Mouse (Mus musculus) CH12.LX (cell line): Measurements from ENCODE around the gene Fam89b. TPM values are rescaled to one million over a fixed set of nuclear protein-coding genes. Genes with fewer than 3 reads are reported as not detected.

Experiments used
- DNase-seq: peaks from one replicate; pipeline ENCODE4 v3.0.0-alpha.2; 2013; ENCODE audit errors: extremely low read depth
- H3K27ac ChIP-seq: 2 replicates; pipeline ENCODE4 v1.5.1; 2012; ENCODE audit warnings: low read depth, mild to moderate bottlenecking, control low read depth, moderate library complexity; ENCODE audit not compliant: insufficient read depth
- H3K27me3 ChIP-seq: replicated peaks from 2 replicates; pipeline ENCODE3; 2012; ENCODE audit warnings: inconsistent platforms
- H3K36me3 ChIP-seq, 2 experiments: replicated peaks in 1 of 2; 2 replicates each; pipeline versions ENCODE3 to v1.6.1; 2012; ENCODE audit warnings: inconsistent platforms in 1 of 2, low read length in 1 of 2, mild to moderate bottlenecking in 1 of 2, mixed read lengths in 1 of 2, moderate library complexity in 1 of 2; ENCODE audit not compliant: control insufficient read depth in 1 of 2, insufficient read depth in 1 of 2
- H3K4me1 ChIP-seq, 2 experiments: 2 replicates each; pipeline ENCODE4 v1.6.1; 2012; ENCODE audit warnings: inconsistent platforms in 1 of 2, moderate library complexity in 1 of 2; ENCODE audit not compliant: insufficient read depth in 2 of 2, control insufficient read depth in 1 of 2
- H3K4me2 ChIP-seq: 2 replicates; pipeline ENCODE4 v1.6.1; 2012; ENCODE audit warnings: low read depth, mild to moderate bottlenecking, control low read depth; ENCODE audit not compliant: poor library complexity, insufficient read depth, severe bottlenecking
- H3K4me3 ChIP-seq, 3 experiments: fragments of 150-350 bp in 1 of 3; sonication (generic) in 1 of 3; replicated peaks in 1 of 3; 2 replicates each; pipeline versions ENCODE3 to v1.5.1; 2011 to 2012; ENCODE audit warnings: low read depth in 2 of 3, low read length in 2 of 3, mild to moderate bottlenecking in 2 of 3, moderate library complexity in 2 of 3, control low read depth in 1 of 3, improper control_type of control experiment in 1 of 3, inconsistent platforms in 1 of 3, mixed read lengths in 1 of 3; ENCODE audit not compliant: poor library complexity in 1 of 3
- H3K79me2 ChIP-seq: replicated peaks from 2 replicates; pipeline ENCODE4 v1.6.1; 2012; ENCODE audit warnings: mild to moderate bottlenecking, moderate library complexity; ENCODE audit not compliant: control insufficient read depth, poor library complexity, insufficient read depth, severe bottlenecking; ENCODE audit errors: extremely low read depth
- H3K9ac ChIP-seq: 2 replicates; pipeline ENCODE4 v1.6.1; 2012; ENCODE audit warnings: low read depth, mild to moderate bottlenecking, control low read depth, moderate library complexity; ENCODE audit not compliant: insufficient read depth
- H3K9me3 ChIP-seq: replicated peaks from 2 replicates; pipeline ENCODE3; 2012; ENCODE audit warnings: low read length, inconsistent platforms, mixed read lengths
- BHLHE40 ChIP-seq: IDR thresholded peaks from 2 replicates; pipeline ENCODE4 v1.6.1; 2011; ENCODE audit warnings: mild to moderate bottlenecking, low read depth, low read length, improper control_type of control experiment
- CHD1 ChIP-seq: IDR thresholded peaks from 2 replicates; pipeline ENCODE4 v1.6.1; 2012; ENCODE audit warnings: low read depth, low read length, improper control_type of control experiment, inconsistent platforms
- CHD2 ChIP-seq: IDR thresholded peaks from 2 replicates; pipeline ENCODE4 v1.6.1; 2011; ENCODE audit warnings: low read length, improper control_type of control experiment
- CTCF ChIP-seq, 2 experiments: IDR thresholded peaks in 1 of 2; conservative IDR thresholded peaks in 1 of 2; 2 replicates each; pipeline ENCODE4 v1.5.1; 2011 to 2012; ENCODE audit warnings: low read depth in 2 of 2, low read length in 2 of 2, improper control_type of control experiment in 1 of 2, inconsistent platforms in 1 of 2, mild to moderate bottlenecking in 1 of 2, moderate library complexity in 1 of 2
- E2F4 ChIP-seq: IDR thresholded peaks from 2 replicates; pipeline ENCODE4 v1.6.1; 2011; ENCODE audit warnings: low read depth, low read length, improper control_type of control experiment; ENCODE audit not compliant: insufficient replicate concordance
- EP300 ChIP-seq: IDR thresholded peaks from 2 replicates; pipeline ENCODE4 v1.6.1; 2011; ENCODE audit warnings: low read length, improper control_type of control experiment
- HCFC1 ChIP-seq: IDR thresholded peaks from 2 replicates; pipeline ENCODE4 v1.6.1; 2012; ENCODE audit warnings: low read depth, mild to moderate bottlenecking, inconsistent platforms, low read length, improper control_type of control experiment
- IRF4 ChIP-seq: IDR thresholded peaks from 2 replicates; pipeline ENCODE4 v1.6.1; 2014; ENCODE audit warnings: low read depth, mild to moderate bottlenecking, inconsistent platforms, low read length, improper control_type of control experiment
- JUN ChIP-seq: IDR thresholded peaks from 2 replicates; pipeline ENCODE4 v1.6.1; 2011; ENCODE audit warnings: low read depth, mild to moderate bottlenecking, low read length, improper control_type of control experiment, moderate library complexity; ENCODE audit not compliant: insufficient read depth
- JUND ChIP-seq: conservative IDR thresholded peaks from 2 replicates; pipeline ENCODE4 v1.6.1; 2011; ENCODE audit warnings: low read depth, low read length, improper control_type of control experiment
- MAFK ChIP-seq: IDR thresholded peaks from 2 replicates; pipeline ENCODE4 v1.6.1; 2011; ENCODE audit warnings: low read length, improper control_type of control experiment; ENCODE audit not compliant: insufficient replicate concordance
- MAX ChIP-seq: IDR thresholded peaks from 2 replicates; pipeline ENCODE4 v1.6.1; 2011; ENCODE audit warnings: low read length, improper control_type of control experiment
- MAZ ChIP-seq: IDR thresholded peaks from 2 replicates; pipeline ENCODE4 v1.6.1; 2012; ENCODE audit warnings: low read depth, mild to moderate bottlenecking, inconsistent platforms, low read length, improper control_type of control experiment, moderate library complexity
- MEF2A ChIP-seq: IDR thresholded peaks from 2 replicates; pipeline ENCODE4 v1.6.1; 2014; ENCODE audit warnings: low read depth, mild to moderate bottlenecking, inconsistent platforms, low read length, improper control_type of control experiment, borderline replicate concordance
- MXI1 ChIP-seq: IDR thresholded peaks from 2 replicates; pipeline ENCODE4 v1.6.1; 2011; ENCODE audit warnings: mild to moderate bottlenecking, low read depth, low read length, improper control_type of control experiment
- NELFE ChIP-seq: IDR thresholded peaks from 2 replicates; pipeline ENCODE4 v1.6.1; 2011; ENCODE audit warnings: low read depth, low read length, improper control_type of control experiment
- NRF1 ChIP-seq: IDR thresholded peaks from 2 replicates; pipeline ENCODE4 v1.6.1; 2014; ENCODE audit warnings: low read depth, mild to moderate bottlenecking, inconsistent platforms, low read length, improper control_type of control experiment, moderate library complexity
- PAX5 ChIP-seq: IDR thresholded peaks from 2 replicates; pipeline ENCODE4 v1.6.1; 2012; ENCODE audit warnings: low read length, inconsistent platforms, mixed read lengths
- RAD21 ChIP-seq: IDR thresholded peaks from 2 replicates; pipeline ENCODE4 v1.6.1; 2011; ENCODE audit warnings: low read depth, mild to moderate bottlenecking, low read length, improper control_type of control experiment, moderate library complexity
- SMC3 ChIP-seq: IDR thresholded peaks from 2 replicates; pipeline ENCODE4 v1.6.1; 2011; ENCODE audit warnings: low read depth, low read length, improper control_type of control experiment
- TBP ChIP-seq: conservative IDR thresholded peaks from 2 replicates; pipeline ENCODE4 v1.6.1; 2011; ENCODE audit warnings: low read depth, low read length, improper control_type of control experiment
- TCF12 ChIP-seq: IDR thresholded peaks from 2 replicates; pipeline ENCODE4 v1.6.1; 2014; ENCODE audit warnings: low read depth, mild to moderate bottlenecking, inconsistent platforms, low read length, improper control_type of control experiment
- USF1 ChIP-seq: IDR thresholded peaks from 2 replicates; pipeline ENCODE4 v1.6.1; 2014; ENCODE audit warnings: low read depth, mild to moderate bottlenecking, inconsistent platforms, low read length, improper control_type of control experiment
- ZMIZ1 ChIP-seq: IDR thresholded peaks from 2 replicates; pipeline ENCODE4 v1.6.1; 2012; ENCODE audit warnings: low read depth, mild to moderate bottlenecking, inconsistent platforms, low read length, improper control_type of control experiment
- dilution Hi-C: fragments of 300-500 bp; cut with MboI; formaldehyde crosslinking; loops from 2 replicates; pipeline ENCODE4 v1.14.3; 2020; ENCODE audit warnings: low sequenced_read_pairs; ENCODE audit not compliant: extremely low pct_unique_long_range_greater_than_20kb, extremely low pct_ligation_motif_present
- in situ Hi-C: fragments of 300-500 bp; cut with MboI; formaldehyde crosslinking; loops from 3 replicates; pipeline ENCODE4 v1.14.3; 2019; ENCODE audit warnings: low sequenced_read_pairs, low pct_ligation_motif_present, low pct_unique_long_range_greater_than_20kb, mixed read lengths
- polyA plus RNA-seq: library from polyadenylated mRNA; unstranded; fragments of >175 nt; gene quantifications from 2 replicates; pipeline ENCODE4 v1.2.1, GENCODE M21; 2012; ENCODE audit warnings: low read depth; ENCODE audit not compliant: insufficient read length
- total RNA-seq, 2 experiments: library from RNA; depleted of rRNA; stranded (reverse); fragments of 300-350 nt in 1 of 2; fragments of >200 nt in 1 of 2; gene quantifications; 2 replicates each; pipeline ENCODE4 v1.2.3; 2012 to 2014

Gene Fam89b
- total and polyA plus RNA-seq, 3 experiments, result 7.5 to 13.4 (median 9.2) TPM

- TF ChIP-seq MAX (peak; percentile 59; the same call in 1 of the 2 replicates), NRF1 (no peak), MAFK (no peak), HCFC1 (peak; percentile 72), BHLHE40 (peak; percentile 45; the same call in 1 of the 2 replicates), RAD21 (no peak), MEF2A (no peak), IRF4 (peak; percentile 38; the same call in 1 of the 2 replicates), ZMIZ1 (peak; percentile 68; the same call in 1 of the 2 replicates), JUND (no peak), NELFE (peak; percentile 78), SMC3 (no peak), CHD1 (no peak)
Measured at GRCm38 (mm10) chr19:5770925-5771860, 41.7 kb upstream of the Fam89b start, which contains the start of gene Scyl1 (continued).

DNA sequence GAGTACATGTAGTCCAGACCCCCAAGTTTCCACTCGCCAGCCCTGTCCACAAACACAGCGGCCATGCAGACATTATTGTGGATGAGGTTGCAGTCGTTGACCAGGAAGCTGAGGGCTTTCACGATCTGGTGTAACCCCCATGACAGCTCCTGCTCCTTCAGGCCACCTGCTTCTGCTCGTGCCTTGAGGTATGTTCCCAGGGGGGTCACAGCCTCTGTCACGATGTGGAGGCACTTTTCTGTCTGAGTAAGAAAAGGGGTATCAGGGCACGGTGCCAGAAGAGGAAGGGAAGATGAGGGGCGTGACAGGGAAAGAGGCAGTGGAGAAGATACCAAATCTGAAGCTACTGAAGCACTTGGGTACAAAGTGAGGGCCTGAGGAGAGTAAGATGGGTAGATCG lies 40.9 kb upstream of the Fam89b start:
- peak overlapping the region; percentile 68 for H3K4me2 ChIP-seq
- DNase-seq, result no peak
- H3K27ac ChIP-seq, result 0 out of 2 replicates have a peak overlapping the region, but pooled peaks have one; percentile 12
- H3K27me3 ChIP-seq, result no peaks in the 10 kb centered on the region
- peaks cover 13% of the 10 kb centered on the region for H3K79me2 ChIP-seq
- H3K4me3 ChIP-seq, result peak overlapping the region; percentile 77 to 88 (median 85)
- H3K9ac ChIP-seq, result peak overlapping the region; percentile 70
- TF ChIP-seq MEF2A, result no peak
- no peak for TF ChIP-seq TBP
- no peak for TF ChIP-seq E2F4
- no peak for TF ChIP-seq USF1
- TF ChIP-seq PAX5, result no peak
- TF ChIP-seq MXI1, result no peak
- no peak for TF ChIP-seq EP300
- TF ChIP-seq ZMIZ1, result no peak
- TF ChIP-seq CHD2, result no peak
- no peak for TF ChIP-seq IRF4
- TF ChIP-seq MAZ, result no peak
- TF ChIP-seq CTCF (conservative IDR thresholded peaks at IDR 0.05 in 1 of 2, IDR thresholded peaks at IDR 0.05 in 1 of 2; ENCODE audit: low read depth in 2 of 2, low read length in 2 of 2), result no peak
- TF ChIP-seq NELFE, result no peak
- TF ChIP-seq TCF12, result no peak
- TF ChIP-seq MAX, result no peak
- no peak for TF ChIP-seq HCFC1
- no peak for TF ChIP-seq JUN
- no peak for TF ChIP-seq CHD1
- H3K36me3 ChIP-seq, result peaks cover 39 to 51% of the 10 kb centered on the region in 2 experiments
- H3K4me1 ChIP-seq, result peaks cover 6 to 21% of the 10 kb centered on the region in 2 experiments
- in situ Hi-C loops, result loop anchor here (5.0 kb wide), 1 partner anchor 63 kb away; no protein-coding TSS in a partner anchor
- dilution Hi-C loops, result no loop called here
- peaks cover 4% of the 10 kb centered on the region for H3K9me3 ChIP-seq
